Mouse (Mus musculus) heart, postnatal 0 days (tissue): ENCODE results near the gene Oas3. TPM values are rescaled to one million over a fixed set of nuclear protein-coding genes. Genes with fewer than 3 reads are reported as not detected.

Experiments
- ATAC-seq: fragments of 200-750 bp; cut with Nextera tagmentation; 2 replicates; pipeline ENCODE4 v1.8.0; 2017; ENCODE audit warnings: low read depth, moderate number of reproducible peaks, moderate library complexity; ENCODE audit not compliant: insufficient read depth
- DNase-seq: peaks from one replicate; pipeline ENCODE4 v3.0.0-alpha.2; 2016; ENCODE audit warnings: low spot score
- H3K27ac ChIP-seq: fragments of 300-500 bp; sonication (generic); 2 replicates; pipeline ENCODE4 v1.5.1; 2014; ENCODE audit warnings: low read depth, mild to moderate bottlenecking
- H3K27me3 ChIP-seq: fragments of 300-500 bp; sonication (generic); 2 replicates; pipeline ENCODE4 v1.6.1; 2014; ENCODE audit warnings: low read length, mixed read lengths; ENCODE audit not compliant: control insufficient read depth, insufficient read depth
- H3K36me3 ChIP-seq: fragments of 300-500 bp; sonication (generic); replicated peaks from 2 replicates; pipeline ENCODE4 v1.6.1; 2014; ENCODE audit warnings: low read length, mixed read lengths; ENCODE audit not compliant: control insufficient read depth, insufficient read depth
- H3K4me1 ChIP-seq: fragments of 300-500 bp; sonication (generic); 2 replicates; pipeline ENCODE4 v1.6.1; 2014; ENCODE audit warnings: antibody characterized with exemption; ENCODE audit not compliant: control insufficient read depth, insufficient read depth
- H3K4me2 ChIP-seq: fragments of 300-500 bp; sonication (generic); 2 replicates; pipeline ENCODE4 v1.6.1; 2014; ENCODE audit warnings: low read depth, mild to moderate bottlenecking, low read length, moderate library complexity
- H3K4me3 ChIP-seq: fragments of 300-500 bp; sonication (generic); 2 replicates; pipeline ENCODE4 v1.5.1; 2014; ENCODE audit warnings: low read depth, low read length
- H3K9ac ChIP-seq: fragments of 300-500 bp; sonication (generic); replicated peaks from 2 replicates; pipeline ENCODE4 v1.6.1; 2014; ENCODE audit warnings: low read depth, low read length, mixed read lengths
- H3K9me3 ChIP-seq: fragments of 300-500 bp; sonication (generic); replicated peaks from 2 replicates; pipeline ENCODE4 v1.6.1; 2016; ENCODE audit warnings: low read length; ENCODE audit not compliant: control insufficient read depth
- CTCF ChIP-seq: IDR thresholded peaks from 2 replicates; pipeline ENCODE4 v1.5.1; 2016; ENCODE audit warnings: antibody characterized with exemption, control low read depth, low read depth
- EP300 ChIP-seq: IDR thresholded peaks from 2 replicates; pipeline ENCODE4 v1.6.1; 2016; ENCODE audit warnings: antibody characterized with exemption, low read depth
- WGBS: fragments of 180-500 bp; shearing (Covaris S2); extraction: QIAGEN DNeasy Blood & Tissue Kit; methylation state at CpG from one replicate; pipeline ENCODE4 v1.1.7; 2014; 5-methylcytosine and 5-hydroxymethylcytosine counted together
- polyA plus RNA-seq: library from polyadenylated mRNA; unstranded; fragments of >200 nt; fragmentation: Nextera tagmentation; extraction: Ambion mirVana; gene quantifications from 2 replicates; pipeline ENCODE4 v1.2.1, GENCODE M21; 2015
- total RNA-seq: library from RNA; depleted of rRNA; stranded (reverse); fragments of >200 nt; gene quantifications from 2 replicates; pipeline ENCODE4 v1.2.3, GENCODE M21; 2014; ENCODE audit warnings: low replicate concordance; rRNA removed

Gene Oas3
- total RNA-seq (0.80 and 1.6 TPM in 2 replicates), polyA plus RNA-seq (0.18 and 0.26 TPM in 2 replicates)

GRCm38 (mm10) chr5:120777478-120777877 lies at the start of gene Oas3:
TSS of gene Oas3 (minus strand) at chr5:120777661.
- no peak for DNase-seq
- WGBS, result 78% methylated on average over 9 of the region's 9 CpGs

GRCm38 (mm10) chr5:120818999-120819398 lies 41.5 kb upstream of the Oas3 start:
- Histone ChIP-seq H3K4me3 (no peak overlapping the region), H3K9ac (no peak overlapping the region), H3K36me3 (peaks cover 5% of the 10 kb centered on the region), H3K4me2 (no peak overlapping the region), H3K27me3 (no peaks in the 10 kb centered on the region), H3K9me3 (peaks cover 12% of the 10 kb centered on the region; the same call in 1 of the 2 replicates), H3K4me1 (no peaks in the 10 kb centered on the region), H3K27ac (no peak overlapping the region)
- ATAC-seq (no peak), DNase-seq (no peak)
- TF ChIP-seq EP300 (no peak), CTCF (no peak)

More at GRCm38 (mm10) chr5:120777478-120777877, at the start of gene Oas3:
- Histone ChIP-seq H3K9me3 (no peaks in the 10 kb centered on the region), H3K4me3 (no peak within 1 kb of the TSS), H3K9ac (no peak within 1 kb of the TSS; the same call in 1 of the 2 replicates), H3K27ac (no peak within 1 kb of the TSS), H3K36me3 (no peaks in the 10 kb centered on the region), H3K27me3 (no peaks in the 10 kb centered on the region), H3K4me2 (no peak within 1 kb of the TSS), H3K4me1 (peaks cover 32% of the 10 kb centered on the region)
- no peak for ATAC-seq
- TF ChIP-seq CTCF (no peak), EP300 (no peak)

GRCm38 (mm10) chr5:120815949-120816348 lies 38.5 kb upstream of the Oas3 start:
- peaks cover 5% of the 10 kb centered on the region for H3K36me3 ChIP-seq
- peaks cover 12% of the 10 kb centered on the region; the same call in 1 of the 2 replicates for H3K9me3 ChIP-seq
- H3K9ac ChIP-seq, result no peak overlapping the region
- ATAC-seq (no peak), DNase-seq (no peak)
- no peaks in the 10 kb centered on the region for H3K27me3 ChIP-seq
- no peak overlapping the region for H3K4me3 ChIP-seq
- H3K4me2 ChIP-seq, result no peak overlapping the region
- 52% methylated on average over 3 of the region's 3 CpGs for WGBS
- H3K27ac ChIP-seq, result no peak overlapping the region
- peak; percentile 32 for TF ChIP-seq CTCF
- TF ChIP-seq EP300, result no peak
- no peaks in the 10 kb centered on the region for H3K4me1 ChIP-seq

GRCm38 (mm10) chr5:120813023-120813422 lies 35.6 kb upstream of the Oas3 start:
- Histone ChIP-seq H3K4me2 (peak overlapping the region; percentile 63), H3K4me1 (no peaks in the 10 kb centered on the region), H3K27ac (no peak overlapping the region), H3K27me3 (no peaks in the 10 kb centered on the region), H3K9me3 (no peaks in the 10 kb centered on the region), H3K4me3 (peak overlapping the region; percentile 66), H3K9ac (peak overlapping the region; percentile 65), H3K36me3 (no peaks in the 10 kb centered on the region; the same call in 1 of the 2 replicates)
- TF ChIP-seq CTCF (no peak), EP300 (no peak)
- WGBS, result 70% methylated on average over 6 of the region's 6 CpGs
- ATAC-seq, result no peak
- no peak for DNase-seq

GRCm38 (mm10) chr5:120811951-120812819 lies 34.7 kb upstream of the Oas3 start, which contains the start of gene Oas1c:
TSS of gene Oas1c (minus strand) at chr5:120812514.
- Histone ChIP-seq H3K9ac (peak within 1 kb of the TSS; percentile 65), H3K4me1 (no peaks in the 10 kb centered on the region), H3K4me2 (peak within 1 kb of the TSS; percentile 63), H3K4me3 (peak within 1 kb of the TSS; percentile 66), H3K27ac (peak within 1 kb of the TSS; percentile 26; the same call in 1 of the 2 replicates), H3K27me3 (no peaks in the 10 kb centered on the region), H3K9me3 (no peaks in the 10 kb centered on the region), H3K36me3 (no peaks in the 10 kb centered on the region; the same call in 1 of the 2 replicates)
- TF ChIP-seq CTCF (no peak), EP300 (no peak)
- WGBS, result 5% methylated on average over 18 of the region's 18 CpGs
- DNase-seq (peak; percentile 82), ATAC-seq (peak; percentile 92)
